Mouse (Mus musculus) brain, embryonic 14.5 days (tissue): ENCODE measurements around the gene Tnk2.

ENCODE experiments used
- CTCF ChIP-seq: fragments of 200-500 bp; IDR thresholded peaks from 2 replicates; pipeline ENCODE4 v1.5.1; 2012; ENCODE audit warnings: inconsistent platforms, mild to moderate bottlenecking, moderate library complexity, borderline replicate concordance; ENCODE audit not compliant: insufficient read depth, insufficient read length; ENCODE audit errors: extremely low read depth
- POLR2A ChIP-seq: fragments of 200-500 bp; IDR thresholded peaks from 2 replicates; pipeline ENCODE4 v1.6.1; 2012; ENCODE audit warnings: mild to moderate bottlenecking, inconsistent platforms, borderline replicate concordance; ENCODE audit not compliant: poor library complexity, insufficient read depth, insufficient read length, severe bottlenecking; ENCODE audit errors: extremely low read depth

DNA sequence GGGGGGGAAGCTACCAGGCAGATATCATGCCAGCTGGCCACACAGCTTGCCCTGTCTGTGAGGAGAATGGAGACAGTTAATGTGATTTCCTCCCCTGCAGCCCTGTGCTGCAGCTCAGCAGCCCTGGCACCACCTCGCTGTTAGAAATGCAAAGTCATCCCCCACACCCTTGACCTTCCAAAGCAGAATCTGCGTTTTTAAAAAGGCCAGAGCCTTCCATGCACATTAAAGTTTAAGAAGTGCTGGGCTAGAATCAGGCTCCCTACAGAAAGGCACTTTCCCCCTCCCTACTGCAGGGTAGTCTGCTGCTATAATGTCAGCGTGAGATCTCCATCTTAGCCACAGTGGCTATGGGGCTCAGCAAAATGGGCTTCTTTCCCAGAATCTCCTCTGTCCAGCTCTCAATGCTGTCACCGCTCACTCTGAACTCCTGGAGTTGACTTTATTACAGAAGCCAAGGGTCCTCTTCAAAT, 45.7 kb upstream of the Tnk2 start:
- TF ChIP-seq CTCF (no peak), POLR2A (no peak)
